Mouse (Mus musculus) G1E (cell line): ENCODE measurements around the gene Samd5. TPM values are rescaled to one million over a fixed set of nuclear protein-coding genes. Genes with fewer than 3 reads are reported as not detected.

Experiments
- ATAC-seq: 2 replicates; pipeline ENCODE4 v1.8.0; 2016; ENCODE audit warnings: mild to moderate bottlenecking; ENCODE audit not compliant: insufficient number of reproducible peaks, poor library complexity, low FRiP score, severe bottlenecking; ENCODE audit errors: extremely low read depth
- DNase-seq: peaks from one replicate; pipeline ENCODE4 v3.0.0; 2012; ENCODE audit warnings: low spot score
- H3K27me3 ChIP-seq: 2 replicates; pipeline ENCODE4 v1.6.1; 2012; ENCODE audit warnings: mild to moderate bottlenecking, low read length, inconsistent platforms; ENCODE audit not compliant: insufficient read depth
- H3K36me3 ChIP-seq: replicated peaks from 2 replicates; pipeline ENCODE3; 2012; ENCODE audit warnings: mild to moderate bottlenecking, inconsistent platforms
- H3K4me1 ChIP-seq: 2 replicates; pipeline ENCODE4 v1.6.1; 2012; ENCODE audit warnings: low read depth, low read length, inconsistent platforms, mixed read lengths; ENCODE audit not compliant: insufficient read depth
- H3K4me3 ChIP-seq: 2 replicates; pipeline ENCODE4 v1.5.1; 2012; ENCODE audit warnings: low read depth, mild to moderate bottlenecking, inconsistent platforms, low read length, moderate library complexity, mixed read lengths
- H3K9me3 ChIP-seq: replicated peaks from 2 replicates; pipeline ENCODE4 v1.6.1; 2012; ENCODE audit warnings: inconsistent platforms
- CTCF ChIP-seq: IDR thresholded peaks from 2 replicates; pipeline ENCODE4 v1.5.1; 2012; ENCODE audit warnings: low read depth, low read length, inconsistent platforms, mixed read lengths
- GATA1 ChIP-seq: IDR thresholded peaks from 2 replicates; pipeline ENCODE4 v1.6.1; 2012; ENCODE audit warnings: borderline replicate concordance, low read length, inconsistent platforms, mixed read lengths
- GATA2 ChIP-seq: IDR thresholded peaks from 2 replicates; pipeline ENCODE4 v1.6.1; 2012; ENCODE audit warnings: low read depth, low read length, inconsistent platforms, borderline replicate concordance
- POLR2AphosphoS5 ChIP-seq: IDR thresholded peaks from 2 replicates; pipeline ENCODE4 v1.6.1; 2012; ENCODE audit warnings: low read depth, low read length, inconsistent platforms; ENCODE audit not compliant: insufficient replicate concordance
- TAL1 ChIP-seq: conservative IDR thresholded peaks from 2 replicates; pipeline ENCODE4 v1.6.1; 2012; ENCODE audit warnings: low read depth, low read length, inconsistent platforms, mixed read lengths
- polyA plus RNA-seq: library from polyadenylated mRNA; stranded (reverse); fragments of >175 nt; gene quantifications from 2 replicates; pipeline ENCODE4 v1.2.3, GENCODE M21; 2012
- total RNA-seq, 2 experiments: library from RNA; stranded (forward) in 1 of 2; stranded (reverse) in 1 of 2; fragments of 200-1000 nt in 1 of 2; fragments of >200 nt in 1 of 2; fragmentation: Nextera tagmentation in 1 of 2; gene quantifications; 2 replicates each; pipeline ENCODE4 v1.2.3; 2014 to 2017

Samd5 gene
- total and polyA plus RNA-seq, 3 experiments, result 0.05 TPM; not detected in 2

GRCm38 (mm10) chr10:9699071-9699761 lies 24.2 kb upstream of the Samd5 start:
- TF ChIP-seq GATA1 (no peak), POLR2AphosphoS5 (no peak), CTCF (no peak), TAL1 (no peak), GATA2 (no peak)
- no peaks in the 10 kb centered on the region for H3K4me1 ChIP-seq
- no peak overlapping the region for H3K4me3 ChIP-seq
- DNase-seq (no peak), ATAC-seq (no peak)
- H3K36me3 ChIP-seq, result no peaks in the 10 kb centered on the region
- H3K9me3 ChIP-seq, result no peaks in the 10 kb centered on the region
- peaks cover 3% of the 10 kb centered on the region; the same call in 1 of the 2 replicates for H3K27me3 ChIP-seq

GRCm38 (mm10) chr10:9698141-9698540 lies 23.1 kb upstream of the Samd5 start:
- Histone ChIP-seq H3K36me3 (no peaks in the 10 kb centered on the region), H3K9me3 (no peaks in the 10 kb centered on the region), H3K27me3 (peaks cover 3% of the 10 kb centered on the region; the same call in 1 of the 2 replicates), H3K4me3 (no peak overlapping the region), H3K4me1 (no peaks in the 10 kb centered on the region)
- TF ChIP-seq CTCF (no peak), GATA1 (no peak), TAL1 (no peak), GATA2 (no peak), POLR2AphosphoS5 (no peak)
- ATAC-seq, result no peak
- no peak for DNase-seq

- ATAC-seq, result no peak
- no peaks in the 10 kb centered on the region for H3K36me3 ChIP-seq
- no peak for TF ChIP-seq GATA2
- TF ChIP-seq TAL1, result no peak
- TF ChIP-seq GATA1, result no peak
- TF ChIP-seq POLR2AphosphoS5, result no peak
- TF ChIP-seq CTCF, result no peak
- H3K27me3 ChIP-seq, result peaks cover 3% of the 10 kb centered on the region; the same call in 1 of the 2 replicates
- H3K4me1 ChIP-seq, result no peaks in the 10 kb centered on the region
- no peaks in the 10 kb centered on the region for H3K9me3 ChIP-seq
- no peak overlapping the region for H3K4me3 ChIP-seq
- DNase-seq, result no peak
These were observed 21.6 kb upstream of the Samd5 start for GRCm38 (mm10) chr10:9696543-9697141.

GRCm38 (mm10) chr10:9693990-9694699 lies 19.1 kb upstream of the Samd5 start:
- no peak for TF ChIP-seq GATA2
- no peak for TF ChIP-seq GATA1
- no peak for TF ChIP-seq TAL1
- no peak for TF ChIP-seq CTCF
- TF ChIP-seq POLR2AphosphoS5, result no peak
- Histone ChIP-seq H3K9me3 (no peaks in the 10 kb centered on the region), H3K27me3 (peaks cover 3% of the 10 kb centered on the region; the same call in 1 of the 2 replicates), H3K4me3 (no peak overlapping the region), H3K36me3 (no peaks in the 10 kb centered on the region), H3K4me1 (no peaks in the 10 kb centered on the region)
- DNase-seq, result no peak
- ATAC-seq, result no peak

GRCm38 (mm10) chr10:9680928-9681327 lies 5.9 kb upstream of the Samd5 start:
- peaks cover 2% of the 10 kb centered on the region; the same call in 1 of the 2 replicates for H3K9me3 ChIP-seq
- ATAC-seq (no peak), DNase-seq (no peak)
- H3K27me3 ChIP-seq, result no peaks in the 10 kb centered on the region
- TF ChIP-seq TAL1, result no peak
- no peak for TF ChIP-seq GATA1
- no peak for TF ChIP-seq POLR2AphosphoS5
- TF ChIP-seq CTCF, result no peak
- no peak for TF ChIP-seq GATA2
- no peak overlapping the region for H3K4me3 ChIP-seq
- H3K36me3 ChIP-seq, result no peaks in the 10 kb centered on the region
- no peaks in the 10 kb centered on the region for H3K4me1 ChIP-seq

GRCm38 (mm10) chr10:9679911-9680310 lies 4.9 kb upstream of the Samd5 start:
- H3K27me3 ChIP-seq, result no peaks in the 10 kb centered on the region
- no peak for DNase-seq
- no peaks in the 10 kb centered on the region for H3K36me3 ChIP-seq
- ATAC-seq, result no peak
- peaks cover 9% of the 10 kb centered on the region; the same call in 1 of the 2 replicates for H3K9me3 ChIP-seq
- no peak for TF ChIP-seq POLR2AphosphoS5
- TF ChIP-seq GATA1, result no peak
- no peak for TF ChIP-seq TAL1
- no peak for TF ChIP-seq GATA2
- no peak for TF ChIP-seq CTCF
- H3K4me3 ChIP-seq, result no peak overlapping the region
- no peaks in the 10 kb centered on the region for H3K4me1 ChIP-seq

GRCm38 (mm10) chr10:9678071-9678470 lies 3.1 kb upstream of the Samd5 start:
- Histone ChIP-seq H3K4me3 (no peak overlapping the region), H3K27me3 (no peaks in the 10 kb centered on the region; the same call in 1 of the 2 replicates), H3K9me3 (peaks cover 9% of the 10 kb centered on the region; the same call in 1 of the 2 replicates), H3K36me3 (no peaks in the 10 kb centered on the region), H3K4me1 (no peaks in the 10 kb centered on the region)
- DNase-seq (no peak), ATAC-seq (no peak)
- no peak for TF ChIP-seq CTCF
- no peak for TF ChIP-seq GATA1
- TF ChIP-seq POLR2AphosphoS5, result no peak
- TF ChIP-seq TAL1, result no peak
- TF ChIP-seq GATA2, result no peak
